8 mouse cellular contexts compared by ENCODE assay signal in genomic region chr9:106349075-106349474, GRCm38 (mm10). TPM values are rescaled to one million over a fixed set of nuclear protein-coding genes. Genes with fewer than 3 reads are reported as not detected.
DNase-seq lines count a peak whose midpoint lies in the region; ATAC-seq lines count a peak whose summit lies in the region.

No protein-coding gene starts in this region.

- DNase-seq in gastrocnemius, adult 18-20 months (ENCODE audit: low spot score) = peak; percentile 52
- no peak for DNase-seq in gastrocnemius, postnatal 14 days
- DNase-seq in A20 (ENCODE audit: low read depth, low spot score) = peak; percentile 23
- DNase-seq in cerebellum, adult 9-10 months = peak; percentile 42
- peak; percentile 54 to 59 for DNase-seq in heart, postnatal 36 days
- peak; percentile 50 for DNase-seq in retina, embryonic 14.5 days (ENCODE audit: low spot score)

- WGBS in liver, embryonic 12.5 days (ENCODE audit: insufficient replicate concordance) = 58% methylated on average over 2 of the region's 2 CpGs

- no peak overlapping the region for H3K27ac ChIP-seq in liver, embryonic 12.5 days

- no peaks in the 10 kb centered on the region for H3K36me3 ChIP-seq in liver, embryonic 12.5 days

- intact Hi-C loops in gastrocnemius, postnatal 14 days (cut with DNase I; ENCODE audit: low total_unique reads) = loop anchor here (5.0 to 10.0 kb wide), 2 partner anchors 37 to 54 kb away; no protein-coding TSS in a partner anchor
- intact Hi-C loops in heart, postnatal 36 days (cut with DNase I) = loop anchor here (2.0 kb wide), 1 partner anchor 128 kb away; the partner anchor contains the start of gene Parp3

- H3K4me2 ChIP-seq in liver, embryonic 12.5 days = no peak overlapping the region

- peaks cover 30% of the 10 kb centered on the region for H3K4me1 ChIP-seq in liver, embryonic 12.5 days

- no peaks in the 10 kb centered on the region for H3K27me3 ChIP-seq in liver, embryonic 12.5 days (replicated peaks)

- no peak overlapping the region for H3K9ac ChIP-seq in liver, embryonic 12.5 days

- 0 out of 2 replicates have a peak, but pooled peaks have one; percentile 42 for ATAC-seq in liver, embryonic 12.5 days
- ATAC-seq in inflammation-experienced regulatory T-cells, adult 6 months = no peak

- H3K4me3 ChIP-seq in liver, embryonic 12.5 days = no peak overlapping the region

- no peaks in the 10 kb centered on the region for H3K9me3 ChIP-seq in liver, embryonic 12.5 days (replicated peaks)

RNA-seq across cellular contexts. Expression of gene Dusp7, which starts 19.4 kb away (rescaled TPM):
- 10 to 100 TPM; 15.3 to 27.6 TPM for total RNA-seq in gastrocnemius, adult 18-20 months (2021)
- 10 to 100 TPM; 13.9 to 17.6 TPM for total RNA-seq in gastrocnemius, postnatal 14 days (2021)
- total RNA-seq in heart, postnatal 36 days (2021) = 10 to 100 TPM; 56.6 to 56.8 TPM
- 10.4 and 10.5 TPM in 2 replicates for polyA plus RNA-seq in liver, embryonic 12.5 days (2016; fragmentation: Nextera tagmentation; extraction: Ambion mirVana)
- polyA plus RNA-seq in inflammation-experienced regulatory T-cells, adult 6 months (2017; shearing (Covaris generic)) = 10 to 100 TPM; 20.2 to 22.2 (median 21.4) TPM
